Mouse (Mus musculus) brain, embryonic 18.5 days (tissue): ENCODE measurements around the gene Gm20852.
"Not testable (repeated sequence)": the region's sequence is repeated elsewhere in the genome, so short reads cannot be mapped to it uniquely, and the experiment has no call there.

Experiments used
- DNase-seq: peaks from one replicate; pipeline ENCODE4 v3.0.0-alpha.2; 2012; ENCODE audit warnings: low read depth, low spot score

Gene Gm20852

DNA sequence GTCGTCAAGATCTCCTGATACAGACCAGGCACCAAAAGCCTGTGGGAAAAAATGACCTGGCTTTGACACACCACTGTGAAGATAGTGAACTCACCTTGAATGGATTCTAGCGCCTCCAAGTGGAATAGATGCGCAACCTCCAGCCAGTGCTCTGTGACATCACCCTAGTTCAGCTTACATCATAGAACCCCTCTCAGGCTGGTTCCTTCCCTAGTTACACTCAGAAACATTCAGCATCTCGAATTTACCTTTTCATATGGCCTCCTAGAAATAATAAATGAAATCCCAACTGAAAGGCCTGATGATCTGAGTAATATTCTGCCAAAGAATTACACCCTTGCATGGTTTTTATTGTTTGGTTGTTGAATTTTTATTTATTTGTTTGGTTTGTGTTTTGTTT is at the start of gene Gm20852:
TSS of gene Gm20852 (minus strand) at position 101 of the 400 bp plus-strand sequence.
- DNase-seq: not testable (repeated sequence)
